Mouse (Mus musculus) bone marrow macrophage, adult 2 months (primary cell): Measurements from ENCODE around the gene Ptprm. TPM values are rescaled to one million over a fixed set of nuclear protein-coding genes. Genes with fewer than 3 reads are reported as not detected.

ENCODE experiments used
- H3K27ac ChIP-seq: 2 replicates; pipeline ENCODE4 v1.5.1; 2012; ENCODE audit warnings: low read depth, low read length; ENCODE audit not compliant: insufficient read depth
- H3K4me1 ChIP-seq: 2 replicates; pipeline ENCODE4 v1.6.1; 2012; ENCODE audit warnings: low read length; ENCODE audit not compliant: control insufficient read depth, insufficient read depth
- H3K4me3 ChIP-seq: 2 replicates; pipeline ENCODE4 v1.5.1; 2012; ENCODE audit warnings: mild to moderate bottlenecking, low read length, moderate library complexity; ENCODE audit not compliant: insufficient read depth
- CTCF ChIP-seq: IDR thresholded peaks from 2 replicates; pipeline ENCODE4 v1.5.1; 2012; ENCODE audit warnings: low read depth, mild to moderate bottlenecking, low read length, moderate library complexity
- POLR2A ChIP-seq: IDR thresholded peaks from 2 replicates; pipeline ENCODE4 v1.6.1; 2012; ENCODE audit warnings: mild to moderate bottlenecking, low read depth, low read length, borderline replicate concordance
- polyA plus RNA-seq: library from polyadenylated mRNA; stranded (reverse); fragments of >200 nt; gene quantifications from 2 replicates; pipeline ENCODE4 v1.2.4, GENCODE M21; 2012; ENCODE audit not compliant: missing spikeins, insufficient read depth, insufficient read length

Gene Ptprm
- polyA plus RNA-seq, 1 experiment: 0.34 TPM

DNA sequence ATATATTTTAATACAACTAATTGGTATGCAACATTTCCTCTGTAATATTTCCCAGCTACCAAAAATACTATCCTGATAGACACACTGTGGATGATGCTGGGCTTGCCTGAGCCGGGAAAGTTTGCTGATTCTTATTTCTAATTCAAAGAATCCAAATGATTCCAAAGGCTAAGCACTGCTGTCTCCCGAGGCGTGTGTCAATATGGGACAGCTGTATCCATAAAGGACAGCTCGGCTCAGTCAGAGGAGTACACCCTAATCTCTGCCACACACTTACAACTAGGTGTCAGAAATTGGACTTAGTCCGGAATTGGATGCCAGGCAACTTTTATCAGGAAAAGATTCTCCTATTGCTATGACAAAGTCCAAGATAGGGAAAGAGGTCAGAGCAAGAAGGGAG, 290.6 kb downstream of the Ptprm start:
- no peaks in the 10 kb centered on the region for H3K4me1 ChIP-seq
- TF ChIP-seq POLR2A (no peak), CTCF (no peak)
- no peak overlapping the region for H3K4me3 ChIP-seq
- H3K27ac ChIP-seq: no peak overlapping the region

GRCm38 (mm10) chr17:67055681-67056080, 298.6 kb downstream of the Ptprm start:
- TF ChIP-seq CTCF (no peak), POLR2A (no peak)
- H3K27ac ChIP-seq: no peak overlapping the region

DNA sequence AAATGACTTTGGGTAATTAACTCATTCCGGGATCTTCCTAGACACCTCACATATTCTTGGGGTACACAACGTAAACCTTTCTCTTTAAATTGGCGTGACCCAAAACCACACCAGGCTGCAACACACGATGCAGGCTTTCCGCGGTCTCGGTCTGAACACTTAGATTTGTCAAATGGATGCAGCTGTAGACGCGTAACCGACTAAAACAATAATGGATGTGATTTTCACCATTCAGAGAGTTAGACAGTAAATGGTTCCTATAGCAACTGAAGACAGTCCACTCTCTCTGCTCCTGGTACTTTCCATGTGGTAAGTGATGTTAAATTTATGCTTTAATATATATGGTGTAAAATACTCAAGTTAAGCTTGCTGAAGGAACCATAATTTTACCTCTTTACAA, 300.1 kb downstream of the Ptprm start:
- no peak for TF ChIP-seq POLR2A
- TF ChIP-seq CTCF: no peak
- Histone ChIP-seq H3K4me1 (no peaks in the 10 kb centered on the region), H3K27ac (no peak overlapping the region), H3K4me3 (no peak overlapping the region)

More at GRCm38 (mm10) chr17:67055681-67056080, 298.6 kb downstream of the Ptprm start:
- no peak overlapping the region for H3K4me3 ChIP-seq
- no peaks in the 10 kb centered on the region for H3K4me1 ChIP-seq

DNA sequence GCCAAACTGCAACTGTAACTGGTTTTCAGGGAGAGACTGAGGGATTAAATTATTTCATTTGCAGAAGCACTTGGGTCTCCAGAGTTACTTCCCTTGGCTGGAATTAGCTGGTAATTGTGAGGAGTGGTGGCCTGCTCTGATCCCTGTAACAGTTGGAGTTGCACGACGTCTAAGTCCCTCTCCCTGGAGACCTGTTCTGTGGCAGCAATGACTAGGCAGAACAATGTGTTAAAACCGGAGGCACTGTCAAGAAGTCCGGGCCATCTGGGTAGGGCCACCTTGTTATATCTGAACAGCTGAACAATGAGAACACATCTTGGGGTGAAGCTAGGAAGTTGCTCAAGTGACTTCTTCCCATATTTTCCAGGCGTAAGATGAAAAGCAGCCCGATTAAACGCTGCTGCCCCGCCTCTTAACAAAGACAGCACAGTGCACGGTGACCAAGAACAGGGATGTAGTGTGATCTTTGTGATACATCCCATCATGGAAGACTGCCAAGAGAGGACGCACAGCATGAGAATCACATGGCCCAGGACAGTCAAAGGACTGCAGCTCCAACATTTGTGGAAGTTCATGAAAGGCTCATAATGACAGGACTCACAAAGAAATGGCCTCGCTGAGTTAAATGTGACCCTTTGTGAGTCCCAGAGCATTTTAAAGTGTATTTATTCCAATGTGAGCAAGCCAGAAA, 301.5 kb downstream of the Ptprm start:
- no peak overlapping the region for H3K4me3 ChIP-seq
- no peaks in the 10 kb centered on the region for H3K4me1 ChIP-seq
- H3K27ac ChIP-seq: no peak overlapping the region
- no peak for TF ChIP-seq CTCF
- no peak for TF ChIP-seq POLR2A

- Histone ChIP-seq H3K4me3 (no peak overlapping the region), H3K4me1 (no peaks in the 10 kb centered on the region), H3K27ac (no peak overlapping the region)
- TF ChIP-seq POLR2A (no peak), CTCF (no peak)
Observed at GRCm38 (mm10) chr17:67047697-67048096, 306.6 kb downstream of the Ptprm start.

GRCm38 (mm10) chr17:67038558-67038957, 315.7 kb downstream of the Ptprm start:
- Histone ChIP-seq H3K4me1 (no peaks in the 10 kb centered on the region), H3K27ac (no peak overlapping the region), H3K4me3 (no peak overlapping the region)
- TF ChIP-seq CTCF (no peak), POLR2A (no peak)

GRCm38 (mm10) chr17:67033547-67033946, 320.7 kb downstream of the Ptprm start:
- Histone ChIP-seq H3K4me1 (no peaks in the 10 kb centered on the region), H3K27ac (no peak overlapping the region), H3K4me3 (no peak overlapping the region)
- TF ChIP-seq POLR2A: no peak
- TF ChIP-seq CTCF: no peak

GRCm38 (mm10) chr17:67032021-67032420, 322.2 kb downstream of the Ptprm start:
- Histone ChIP-seq H3K4me3 (no peak overlapping the region), H3K4me1 (no peaks in the 10 kb centered on the region), H3K27ac (no peak overlapping the region)
- TF ChIP-seq POLR2A (no peak), CTCF (no peak)

DNA sequence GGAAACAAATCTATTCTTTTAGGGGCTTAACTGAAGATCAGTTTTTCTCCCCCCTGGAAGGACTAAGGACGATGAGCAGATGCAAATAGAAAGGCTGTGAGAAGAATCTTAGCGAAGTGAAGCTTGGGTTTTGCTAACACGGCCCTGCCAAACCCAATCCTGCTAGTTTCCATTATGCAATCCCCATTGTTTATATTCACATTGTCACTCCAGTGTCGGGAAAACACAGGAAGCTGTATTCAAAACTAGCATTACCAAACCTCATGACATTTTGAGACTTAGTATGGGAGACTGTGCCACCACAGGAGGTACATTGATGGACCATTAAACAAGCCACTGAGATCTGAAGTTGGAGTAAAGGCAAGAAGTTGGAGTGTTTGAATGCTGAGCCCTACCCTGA, 322.9 kb downstream of the Ptprm start:
- Histone ChIP-seq H3K27ac (no peak overlapping the region), H3K4me1 (no peaks in the 10 kb centered on the region), H3K4me3 (no peak overlapping the region)
- no peak for TF ChIP-seq CTCF
- TF ChIP-seq POLR2A: no peak

- Histone ChIP-seq H3K27ac (no peak overlapping the region), H3K4me1 (no peaks in the 10 kb centered on the region), H3K4me3 (no peak overlapping the region)
- no peak for TF ChIP-seq CTCF
- no peak for TF ChIP-seq POLR2A
Observed at GRCm38 (mm10) chr17:67027274-67027673, 327.0 kb downstream of the Ptprm start.
